Mouse (Mus musculus) CH12.LX (cell line): ENCODE results near the gene Fbxw8. TPM values are rescaled to one million over a fixed set of nuclear protein-coding genes. Genes with fewer than 3 reads are reported as not detected.

ENCODE experiments used
- DNase-seq: peaks from one replicate; pipeline ENCODE4 v3.0.0-alpha.2; 2013; ENCODE audit errors: extremely low read depth
- H3K27ac ChIP-seq: 2 replicates; pipeline ENCODE4 v1.5.1; 2012; ENCODE audit warnings: low read depth, mild to moderate bottlenecking, control low read depth, moderate library complexity; ENCODE audit not compliant: insufficient read depth
- H3K27me3 ChIP-seq: replicated peaks from 2 replicates; pipeline ENCODE3; 2012; ENCODE audit warnings: inconsistent platforms
- H3K36me3 ChIP-seq, 2 experiments: replicated peaks in 1 of 2; 2 replicates each; pipeline versions ENCODE3 to v1.6.1; 2012; ENCODE audit warnings: inconsistent platforms in 1 of 2, low read length in 1 of 2, mild to moderate bottlenecking in 1 of 2, mixed read lengths in 1 of 2, moderate library complexity in 1 of 2; ENCODE audit not compliant: control insufficient read depth in 1 of 2, insufficient read depth in 1 of 2
- H3K4me1 ChIP-seq, 2 experiments: 2 replicates each; pipeline ENCODE4 v1.6.1; 2012; ENCODE audit warnings: inconsistent platforms in 1 of 2, moderate library complexity in 1 of 2; ENCODE audit not compliant: insufficient read depth in 2 of 2, control insufficient read depth in 1 of 2
- H3K4me2 ChIP-seq: 2 replicates; pipeline ENCODE4 v1.6.1; 2012; ENCODE audit warnings: low read depth, mild to moderate bottlenecking, control low read depth; ENCODE audit not compliant: poor library complexity, insufficient read depth, severe bottlenecking
- H3K4me3 ChIP-seq, 3 experiments: fragments of 150-350 bp in 1 of 3; sonication (generic) in 1 of 3; replicated peaks in 1 of 3; 2 replicates each; pipeline versions ENCODE3 to v1.5.1; 2011 to 2012; ENCODE audit warnings: low read depth in 2 of 3, low read length in 2 of 3, mild to moderate bottlenecking in 2 of 3, moderate library complexity in 2 of 3, control low read depth in 1 of 3, improper control_type of control experiment in 1 of 3, inconsistent platforms in 1 of 3, mixed read lengths in 1 of 3; ENCODE audit not compliant: poor library complexity in 1 of 3
- H3K79me2 ChIP-seq: replicated peaks from 2 replicates; pipeline ENCODE4 v1.6.1; 2012; ENCODE audit warnings: mild to moderate bottlenecking, moderate library complexity; ENCODE audit not compliant: control insufficient read depth, poor library complexity, insufficient read depth, severe bottlenecking; ENCODE audit errors: extremely low read depth
- H3K9ac ChIP-seq: 2 replicates; pipeline ENCODE4 v1.6.1; 2012; ENCODE audit warnings: low read depth, mild to moderate bottlenecking, control low read depth, moderate library complexity; ENCODE audit not compliant: insufficient read depth
- H3K9me3 ChIP-seq: replicated peaks from 2 replicates; pipeline ENCODE3; 2012; ENCODE audit warnings: low read length, inconsistent platforms, mixed read lengths
- CTCF ChIP-seq, 2 experiments: IDR thresholded peaks in 1 of 2; conservative IDR thresholded peaks in 1 of 2; 2 replicates each; pipeline ENCODE4 v1.5.1; 2011 to 2012; ENCODE audit warnings: low read depth in 2 of 2, low read length in 2 of 2, improper control_type of control experiment in 1 of 2, inconsistent platforms in 1 of 2, mild to moderate bottlenecking in 1 of 2, moderate library complexity in 1 of 2
- E2F4 ChIP-seq: IDR thresholded peaks from 2 replicates; pipeline ENCODE4 v1.6.1; 2011; ENCODE audit warnings: low read depth, low read length, improper control_type of control experiment; ENCODE audit not compliant: insufficient replicate concordance
- IRF4 ChIP-seq: IDR thresholded peaks from 2 replicates; pipeline ENCODE4 v1.6.1; 2014; ENCODE audit warnings: low read depth, mild to moderate bottlenecking, inconsistent platforms, low read length, improper control_type of control experiment
- MAFK ChIP-seq: IDR thresholded peaks from 2 replicates; pipeline ENCODE4 v1.6.1; 2011; ENCODE audit warnings: low read length, improper control_type of control experiment; ENCODE audit not compliant: insufficient replicate concordance
- MAX ChIP-seq: IDR thresholded peaks from 2 replicates; pipeline ENCODE4 v1.6.1; 2011; ENCODE audit warnings: low read length, improper control_type of control experiment
- MXI1 ChIP-seq: IDR thresholded peaks from 2 replicates; pipeline ENCODE4 v1.6.1; 2011; ENCODE audit warnings: mild to moderate bottlenecking, low read depth, low read length, improper control_type of control experiment
- NRF1 ChIP-seq: IDR thresholded peaks from 2 replicates; pipeline ENCODE4 v1.6.1; 2014; ENCODE audit warnings: low read depth, mild to moderate bottlenecking, inconsistent platforms, low read length, improper control_type of control experiment, moderate library complexity
- POLR2A ChIP-seq: IDR thresholded peaks from 2 replicates; pipeline ENCODE4 v1.6.1; 2011; ENCODE audit warnings: low read depth, mild to moderate bottlenecking, improper control_type of control experiment, low read length
- RCOR1 ChIP-seq: conservative IDR thresholded peaks from 2 replicates; pipeline ENCODE4 v1.6.1; 2012; ENCODE audit warnings: low read depth, mild to moderate bottlenecking, inconsistent platforms, low read length, improper control_type of control experiment
- SMC3 ChIP-seq: IDR thresholded peaks from 2 replicates; pipeline ENCODE4 v1.6.1; 2011; ENCODE audit warnings: low read depth, low read length, improper control_type of control experiment
- TBP ChIP-seq: conservative IDR thresholded peaks from 2 replicates; pipeline ENCODE4 v1.6.1; 2011; ENCODE audit warnings: low read depth, low read length, improper control_type of control experiment
- TCF12 ChIP-seq: IDR thresholded peaks from 2 replicates; pipeline ENCODE4 v1.6.1; 2014; ENCODE audit warnings: low read depth, mild to moderate bottlenecking, inconsistent platforms, low read length, improper control_type of control experiment
- UBTF ChIP-seq: IDR thresholded peaks from 2 replicates; pipeline ENCODE4 v1.6.1; 2012; ENCODE audit warnings: low read depth, mild to moderate bottlenecking, inconsistent platforms, low read length, improper control_type of control experiment, moderate library complexity
- USF1 ChIP-seq: IDR thresholded peaks from 2 replicates; pipeline ENCODE4 v1.6.1; 2014; ENCODE audit warnings: low read depth, mild to moderate bottlenecking, inconsistent platforms, low read length, improper control_type of control experiment
- ZC3H11A ChIP-seq: IDR thresholded peaks from 2 replicates; pipeline ENCODE4 v1.6.1; 2012; ENCODE audit warnings: low read depth, mild to moderate bottlenecking, inconsistent platforms, low read length, improper control_type of control experiment
- ZKSCAN1 ChIP-seq: IDR thresholded peaks from 2 replicates; pipeline ENCODE4 v1.6.1; 2012; ENCODE audit warnings: low read depth, inconsistent platforms, low read length, improper control_type of control experiment, borderline replicate concordance
- ZMIZ1 ChIP-seq: IDR thresholded peaks from 2 replicates; pipeline ENCODE4 v1.6.1; 2012; ENCODE audit warnings: low read depth, mild to moderate bottlenecking, inconsistent platforms, low read length, improper control_type of control experiment
- dilution Hi-C: fragments of 300-500 bp; cut with MboI; formaldehyde crosslinking; loops from 2 replicates; pipeline ENCODE4 v1.14.3; 2020; ENCODE audit warnings: low sequenced_read_pairs; ENCODE audit not compliant: extremely low pct_unique_long_range_greater_than_20kb, extremely low pct_ligation_motif_present
- in situ Hi-C: fragments of 300-500 bp; cut with MboI; formaldehyde crosslinking; loops from 3 replicates; pipeline ENCODE4 v1.14.3; 2019; ENCODE audit warnings: low sequenced_read_pairs, low pct_ligation_motif_present, low pct_unique_long_range_greater_than_20kb, mixed read lengths
- polyA plus RNA-seq: library from polyadenylated mRNA; unstranded; fragments of >175 nt; gene quantifications from 2 replicates; pipeline ENCODE4 v1.2.1, GENCODE M21; 2012; ENCODE audit warnings: low read depth; ENCODE audit not compliant: insufficient read length
- total RNA-seq, 2 experiments: library from RNA; depleted of rRNA; stranded (reverse); fragments of 300-350 nt in 1 of 2; fragments of >200 nt in 1 of 2; gene quantifications; 2 replicates each; pipeline ENCODE4 v1.2.3; 2012 to 2014

Gene Fbxw8
- total and polyA plus RNA-seq, 3 experiments = 41.7 to 50.9 (median 47.3) TPM

- Histone ChIP-seq H3K4me1 (peaks cover 5 to 14% of the 10 kb centered on the region in 2 experiments; a peak in 3 of 4 replicates), H3K9ac (no peak overlapping the region), H3K36me3 (no peaks in the 10 kb centered on the region), H3K9me3 (peaks cover 4% of the 10 kb centered on the region), H3K4me2 (no peak overlapping the region), H3K79me2 (no peaks in the 10 kb centered on the region), H3K27me3 (no peaks in the 10 kb centered on the region), H3K4me3 (no peak overlapping the region), H3K27ac (no peak overlapping the region)
- dilution Hi-C loops = no loop called here
- in situ Hi-C loops = no loop called here
- DNase-seq = no peak
- no peak for TF ChIP-seq IRF4
- no peak for TF ChIP-seq UBTF
- TF ChIP-seq USF1 = no peak
- no peak for TF ChIP-seq MAX
- TF ChIP-seq ZC3H11A = no peak
- TF ChIP-seq E2F4 = no peak
- no peak for TF ChIP-seq SMC3
- TF ChIP-seq RCOR1 = no peak
- no peak for TF ChIP-seq ZMIZ1
- TF ChIP-seq MXI1 = no peak
- no peak for TF ChIP-seq TCF12
- no peak for TF ChIP-seq NRF1
- TF ChIP-seq ZKSCAN1 = no peak
- no peak for TF ChIP-seq POLR2A
- no peak for TF ChIP-seq MAFK
- TF ChIP-seq CTCF (conservative IDR thresholded peaks at IDR 0.05 in 1 of 2, IDR thresholded peaks at IDR 0.05 in 1 of 2; ENCODE audit: low read depth in 2 of 2, low read length in 2 of 2) = no peak
Measured at GRCm38 (mm10) chr5:118043761-118044160, 111.5 kb downstream of the Fbxw8 start.

GRCm38 (mm10) chr5:118042599-118042998, 112.7 kb downstream of the Fbxw8 start:
- H3K4me3 ChIP-seq = no peak overlapping the region
- in situ Hi-C loops = no loop called here
- H3K27ac ChIP-seq = no peak overlapping the region
- TF ChIP-seq MXI1 (no peak), TBP (no peak)
- peaks cover 4% of the 10 kb centered on the region for H3K9me3 ChIP-seq
- no peaks in the 10 kb centered on the region for H3K36me3 ChIP-seq
- peaks cover 6 to 19% of the 10 kb centered on the region in 2 experiments for H3K4me1 ChIP-seq
- dilution Hi-C loops = no loop called here
- DNase-seq = no peak
- no peak overlapping the region for H3K9ac ChIP-seq
- H3K4me2 ChIP-seq = no peak overlapping the region
- H3K79me2 ChIP-seq = no peaks in the 10 kb centered on the region
- H3K27me3 ChIP-seq = no peaks in the 10 kb centered on the region
